Mouse (Mus musculus) forebrain, embryonic 14.5 days (tissue): ENCODE results near the gene Rpap3. TPM values are rescaled to one million over a fixed set of nuclear protein-coding genes. Genes with fewer than 3 reads are reported as not detected.

Source experiments
- ATAC-seq: fragments of 200-750 bp; cut with Nextera tagmentation; 2 replicates; pipeline ENCODE4 v1.8.0; 2017; ENCODE audit warnings: mild to moderate bottlenecking, moderate library complexity
- DNase-seq: peaks from one replicate; pipeline ENCODE4 v3.0.0-alpha.2; 2015; ENCODE audit warnings: low spot score
- H3K27ac ChIP-seq: fragments of 300-500 bp; sonication (generic); 2 replicates; pipeline ENCODE4 v1.5.1; 2014; ENCODE audit warnings: low read depth, mild to moderate bottlenecking, control low read depth, low read length, moderate library complexity
- H3K27me3 ChIP-seq: fragments of 300-500 bp; sonication (generic); replicated peaks from 2 replicates; pipeline ENCODE4 v1.6.1; 2014; ENCODE audit warnings: low read length, control low read depth, mixed read lengths; ENCODE audit not compliant: control insufficient read depth, insufficient read depth
- H3K36me3 ChIP-seq: fragments of 300-500 bp; sonication (generic); 2 replicates; pipeline ENCODE4 v1.6.1; 2014; ENCODE audit warnings: low read length, control low read depth; ENCODE audit not compliant: control insufficient read depth, insufficient read depth
- H3K4me1 ChIP-seq: fragments of 300-500 bp; sonication (generic); 2 replicates; pipeline ENCODE4 v1.6.1; 2014; ENCODE audit warnings: antibody characterized with exemption, low read length, control low read depth; ENCODE audit not compliant: control insufficient read depth, insufficient read depth
- H3K4me2 ChIP-seq: fragments of 300-500 bp; sonication (generic); 2 replicates; pipeline ENCODE4 v1.6.1; 2014; ENCODE audit warnings: mild to moderate bottlenecking, control low read depth, low read length
- H3K4me3 ChIP-seq: fragments of 300-500 bp; sonication (generic); 2 replicates; pipeline ENCODE4 v1.5.1; 2014; ENCODE audit warnings: low read depth, low read length, control low read depth
- H3K9ac ChIP-seq: fragments of 300-500 bp; sonication (generic); 2 replicates; pipeline ENCODE4 v1.6.1; 2014; ENCODE audit warnings: mild to moderate bottlenecking, low read length, control low read depth, moderate library complexity
- H3K9me3 ChIP-seq: fragments of 300-500 bp; sonication (generic); replicated peaks from 2 replicates; pipeline ENCODE4 v1.6.1; 2016; ENCODE audit warnings: low read length, control low read depth, mixed read lengths; ENCODE audit not compliant: control insufficient read depth
- WGBS: fragments of 180-500 bp; shearing (Covaris S2); extraction: QIAGEN DNeasy Blood & Tissue Kit; methylation state at CpG from one replicate; pipeline ENCODE4 v1.1.7; 2014; 5-methylcytosine and 5-hydroxymethylcytosine counted together
- polyA plus RNA-seq: library from polyadenylated mRNA; unstranded; fragments of >200 nt; fragmentation: Nextera tagmentation; extraction: Ambion mirVana; gene quantifications from 2 replicates; pipeline ENCODE4 v1.2.1, GENCODE M21; 2014

The Rpap3 gene
- polyA plus RNA-seq = 44.3 and 45.4 TPM in 2 replicates

DNA sequence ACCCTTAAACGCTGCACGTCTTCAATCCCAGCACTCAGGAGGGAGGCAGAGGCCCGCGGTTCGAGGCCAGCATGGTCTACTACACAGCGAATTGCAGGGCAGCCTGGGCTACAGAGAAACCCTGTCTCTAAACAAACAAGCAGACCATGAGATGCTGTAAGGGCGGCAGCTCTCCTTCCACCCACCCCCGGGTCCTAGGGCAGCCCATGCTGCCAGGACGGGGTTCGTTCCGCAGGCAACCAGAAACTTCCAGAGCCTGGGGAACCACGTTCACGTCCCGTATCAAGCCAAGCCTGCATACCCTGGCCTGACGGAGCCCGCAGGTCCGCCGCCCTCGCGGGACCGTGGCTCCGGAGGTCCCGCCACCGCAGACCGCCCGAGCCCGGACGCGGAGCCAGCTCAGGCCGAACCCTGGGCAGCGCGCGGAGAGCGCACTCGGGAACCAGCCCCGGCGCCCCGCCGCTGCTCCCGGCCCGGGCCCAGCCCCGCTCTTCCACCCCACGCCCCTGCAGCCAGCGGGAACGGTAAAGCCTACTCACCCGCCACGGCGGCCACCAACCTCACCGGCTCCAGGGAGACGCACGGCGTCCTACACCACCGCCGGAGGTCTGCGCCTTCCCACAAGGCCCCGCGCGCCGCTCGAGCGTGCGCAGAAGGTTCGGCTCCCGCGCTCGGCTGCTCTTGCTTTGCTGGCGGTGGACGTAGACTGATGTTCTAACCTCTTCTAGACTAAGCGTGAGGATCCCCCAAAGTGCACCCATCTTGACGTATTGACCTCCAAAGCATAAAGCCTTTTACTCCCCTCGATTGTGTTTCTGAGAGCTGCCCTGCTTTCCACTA, at the start of gene Rpap3:
Rpap3 (minus strand) TSS at position 615 of the 840 bp plus-strand sequence.
- Histone ChIP-seq H3K4me2 (peak within 1 kb of the TSS; percentile 72), H3K4me1 (peaks cover 2% of the 10 kb centered on the region; the same call in 1 of the 2 replicates), H3K4me3 (peak within 1 kb of the TSS; percentile 93), H3K27ac (peak within 1 kb of the TSS; percentile 52; the same call in 1 of the 2 replicates), H3K9ac (peak within 1 kb of the TSS; percentile 92), H3K36me3 (peaks cover 25% of the 10 kb centered on the region), H3K27me3 (no peaks in the 10 kb centered on the region), H3K9me3 (no peaks in the 10 kb centered on the region)
- under 1% methylated on average over 66 of the region's 71 CpGs for WGBS
- peak; percentile 89 for DNase-seq
- ATAC-seq = peak; percentile 97

- H3K9me3 ChIP-seq = no peaks in the 10 kb centered on the region
- no peaks in the 10 kb centered on the region for H3K27me3 ChIP-seq
- peaks cover 5% of the 10 kb centered on the region for H3K4me1 ChIP-seq
- H3K9ac ChIP-seq = no peak overlapping the region
- ATAC-seq (no peak), DNase-seq (no peak)
- no peak overlapping the region for H3K4me2 ChIP-seq
- no peak overlapping the region for H3K4me3 ChIP-seq
- 56% methylated on average over 8 of the region's 8 CpGs for WGBS
- H3K36me3 ChIP-seq = no peaks in the 10 kb centered on the region
- H3K27ac ChIP-seq = no peak overlapping the region
These were observed 49.7 kb upstream of the Rpap3 start for GRCm38 (mm10) chr15:97755361-97755760.

DNA sequence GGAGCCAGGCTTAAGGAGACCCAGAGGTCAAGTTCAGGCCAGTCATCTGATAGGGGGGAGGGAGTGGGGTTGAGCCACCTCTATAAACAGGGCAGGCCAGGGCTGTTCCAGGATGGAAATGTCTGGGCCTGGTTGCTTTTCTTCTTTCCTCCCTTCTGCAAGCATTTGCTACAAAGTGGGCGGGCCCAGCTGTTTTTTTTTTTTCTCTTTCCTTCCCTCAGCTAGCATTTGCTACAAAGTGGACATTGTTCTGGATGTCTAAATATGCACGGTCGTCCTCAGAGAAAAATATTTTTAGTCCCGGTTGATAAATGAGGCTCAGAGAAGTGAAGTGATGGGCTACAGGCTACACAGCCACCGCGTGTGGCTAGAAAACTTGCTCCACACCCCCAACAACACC, 48.9 kb upstream of the Rpap3 start:
- no peaks in the 10 kb centered on the region for H3K27me3 ChIP-seq
- H3K4me3 ChIP-seq = no peak overlapping the region
- H3K4me1 ChIP-seq = peaks cover 8% of the 10 kb centered on the region
- no peak overlapping the region for H3K9ac ChIP-seq
- H3K36me3 ChIP-seq = no peaks in the 10 kb centered on the region
- WGBS = 52% methylated on average over 6 of the region's 6 CpGs
- DNase-seq (no peak), ATAC-seq (no peak)
- no peak overlapping the region for H3K27ac ChIP-seq
- H3K4me2 ChIP-seq = no peak overlapping the region
- H3K9me3 ChIP-seq = no peaks in the 10 kb centered on the region

DNA sequence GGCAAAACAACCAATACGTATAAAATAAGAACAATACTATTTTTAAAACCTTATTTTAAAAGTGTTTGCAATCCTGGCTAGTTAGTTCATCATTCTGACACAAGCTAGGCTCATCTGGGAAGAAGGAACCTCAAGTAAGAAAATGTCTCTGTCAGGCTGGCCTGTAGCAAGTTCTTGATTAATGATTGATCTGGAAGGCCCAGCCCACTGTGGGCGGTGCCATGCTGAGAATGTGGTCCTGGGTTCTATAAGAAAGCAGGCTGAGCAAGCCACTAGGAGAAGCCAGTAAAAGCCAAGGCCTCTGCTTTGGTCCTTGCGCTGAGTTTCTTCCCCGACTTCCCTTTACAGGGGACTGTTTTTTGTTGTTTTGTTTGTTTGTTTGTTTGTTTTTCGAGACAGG, 46.9 kb upstream of the Rpap3 start:
- Histone ChIP-seq H3K36me3 (no peaks in the 10 kb centered on the region), H3K4me1 (peaks cover 8% of the 10 kb centered on the region), H3K9ac (no peak overlapping the region), H3K4me3 (no peak overlapping the region), H3K27me3 (no peaks in the 10 kb centered on the region), H3K4me2 (no peak overlapping the region), H3K9me3 (no peaks in the 10 kb centered on the region), H3K27ac (no peak overlapping the region)
- DNase-seq (no peak), ATAC-seq (no peak)
- WGBS = 91% methylated on average over 5 of the region's 5 CpGs

GRCm38 (mm10) chr15:97751676-97752075, 46.1 kb upstream of the Rpap3 start:
- no peaks in the 10 kb centered on the region for H3K36me3 ChIP-seq
- no peaks in the 10 kb centered on the region for H3K27me3 ChIP-seq
- H3K9me3 ChIP-seq = no peaks in the 10 kb centered on the region
- DNase-seq = no peak
- WGBS = 88% methylated on average over 2 of the region's 2 CpGs
- ATAC-seq = no peak
- H3K9ac ChIP-seq = no peak overlapping the region
- H3K4me2 ChIP-seq = no peak overlapping the region
- H3K27ac ChIP-seq = no peak overlapping the region
- H3K4me1 ChIP-seq = peaks cover 8% of the 10 kb centered on the region
- H3K4me3 ChIP-seq = no peak overlapping the region

GRCm38 (mm10) chr15:97750697-97751096, 45.1 kb upstream of the Rpap3 start:
- peaks cover 8% of the 10 kb centered on the region for H3K4me1 ChIP-seq
- H3K4me3 ChIP-seq = no peak overlapping the region
- H3K27ac ChIP-seq = peak overlapping the region; percentile 58
- H3K9ac ChIP-seq = no peak overlapping the region
- H3K36me3 ChIP-seq = no peaks in the 10 kb centered on the region
- peak; percentile 93 for ATAC-seq
- WGBS = 13% methylated on average over 12 of the region's 12 CpGs
- peak; percentile 89 for DNase-seq
- H3K27me3 ChIP-seq = no peaks in the 10 kb centered on the region
- no peaks in the 10 kb centered on the region for H3K9me3 ChIP-seq
- no peak overlapping the region for H3K4me2 ChIP-seq

DNA sequence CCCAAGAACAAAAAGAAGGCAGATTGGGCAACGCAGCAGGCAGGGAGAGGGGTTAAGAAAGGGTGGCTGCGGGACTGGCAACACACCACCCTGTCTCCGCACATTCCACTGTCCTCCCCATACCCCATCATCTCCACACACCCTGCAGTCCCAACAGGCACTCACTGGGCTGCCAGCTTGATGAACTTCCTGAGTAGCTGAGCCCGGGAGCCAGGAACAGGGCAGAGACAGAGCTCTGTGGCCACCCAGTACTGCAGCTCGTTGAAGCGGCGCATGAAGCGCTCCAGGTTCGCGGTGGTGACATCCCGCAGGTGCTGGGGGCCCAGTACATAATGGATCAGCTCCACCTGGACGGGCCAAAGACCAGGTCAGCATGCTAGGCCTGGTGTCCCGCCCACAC, 44.2 kb upstream of the Rpap3 start:
- WGBS = 91% methylated on average over 13 of the region's 13 CpGs

GRCm38 (mm10) chr15:97749397-97749796, 43.8 kb upstream of the Rpap3 start:
- H3K27me3 ChIP-seq = no peaks in the 10 kb centered on the region
- WGBS = 89% methylated on average over 9 of the region's 9 CpGs
- H3K27ac ChIP-seq = no peak overlapping the region
- peaks cover 8% of the 10 kb centered on the region for H3K4me1 ChIP-seq
- H3K4me2 ChIP-seq = no peak overlapping the region
- H3K36me3 ChIP-seq = no peaks in the 10 kb centered on the region
- no peak for ATAC-seq
- no peak overlapping the region for H3K9ac ChIP-seq
- H3K9me3 ChIP-seq = no peaks in the 10 kb centered on the region
- H3K4me3 ChIP-seq = no peak overlapping the region
- no peak for DNase-seq

More for the DNA sequence above, 44.2 kb upstream of the Rpap3 start:
- Histone ChIP-seq H3K27me3 (no peaks in the 10 kb centered on the region), H3K36me3 (no peaks in the 10 kb centered on the region), H3K27ac (no peak overlapping the region), H3K4me2 (no peak overlapping the region), H3K9me3 (no peaks in the 10 kb centered on the region), H3K4me3 (no peak overlapping the region), H3K9ac (no peak overlapping the region), H3K4me1 (peaks cover 8% of the 10 kb centered on the region)
- no peak for ATAC-seq
- no peak for DNase-seq

GRCm38 (mm10) chr15:97748964-97749363, 43.3 kb upstream of the Rpap3 start:
- H3K4me2 ChIP-seq = no peak overlapping the region
- no peaks in the 10 kb centered on the region for H3K9me3 ChIP-seq
- H3K27me3 ChIP-seq = no peaks in the 10 kb centered on the region
- H3K27ac ChIP-seq = no peak overlapping the region
- 85% methylated on average over 4 of the region's 4 CpGs for WGBS
- no peak overlapping the region for H3K9ac ChIP-seq
- no peak overlapping the region for H3K4me3 ChIP-seq
- H3K4me1 ChIP-seq = peaks cover 8% of the 10 kb centered on the region
- no peaks in the 10 kb centered on the region for H3K36me3 ChIP-seq
- no peak for DNase-seq
- ATAC-seq = no peak
